ENCODE assay signal across 8 mouse cellular contexts in the genomic region with DNA sequence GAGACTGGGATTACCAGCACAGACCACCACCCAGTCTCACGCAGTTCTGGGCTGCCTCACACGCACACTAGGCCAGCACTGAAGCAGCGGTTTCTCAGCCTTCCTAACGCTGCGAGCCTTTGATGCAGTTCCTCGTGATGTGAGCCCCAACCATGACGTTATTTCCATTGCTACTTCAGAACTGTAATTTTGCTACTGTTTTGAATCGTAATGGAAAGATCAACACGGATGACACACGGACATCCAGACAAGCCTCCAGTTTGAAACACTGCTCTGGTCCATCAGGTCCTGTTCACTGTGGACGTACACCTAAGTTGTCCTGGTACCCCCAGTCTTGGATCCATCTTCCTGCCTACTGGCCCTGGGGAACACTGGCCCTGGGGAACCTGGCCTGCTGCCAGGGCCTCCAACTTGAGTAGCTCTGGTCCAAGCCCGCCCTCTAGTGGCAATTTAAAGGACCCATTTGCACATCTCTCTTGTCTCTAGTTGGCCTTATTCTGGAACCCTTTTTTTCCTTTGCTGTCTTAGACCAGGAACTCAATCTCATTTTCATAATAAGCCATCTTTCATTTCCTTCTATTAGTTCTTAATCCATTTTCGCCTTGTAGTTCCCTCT. TPM values are rescaled to one million over a fixed set of nuclear protein-coding genes. Genes with fewer than 3 reads are reported as not detected.
DNase-seq lines count a peak whose midpoint lies in the region; ATAC-seq and TF ChIP-seq lines count a peak whose summit lies in the region.

No protein-coding gene starts in this region.

- no peak overlapping the region for H3K9ac ChIP-seq in heart, adult 2 months (ENCODE audit: low read depth, low read length)
- no peak overlapping the region for H3K9ac ChIP-seq in heart, embryonic 12.5 days
- H3K9ac ChIP-seq in forebrain, embryonic 15.5 days (replicated peaks): no peak overlapping the region
- H3K9ac ChIP-seq in hindbrain, postnatal 0 days (replicated peaks; ENCODE audit: low read length): no peak overlapping the region
- H3K9ac ChIP-seq in midbrain, embryonic 12.5 days (replicated peaks): no peak overlapping the region

- ATAC-seq in heart, embryonic 12.5 days (ENCODE audit: insufficient number of reproducible peaks, low FRiP score): no peak
- ATAC-seq in cerebellum, adult (ENCODE audit: insufficient number of reproducible peaks, low FRiP score, low TSS enrichment): peak; percentile 58
- ATAC-seq in forebrain, embryonic 15.5 days (replicated peaks): 0 out of 2 replicates have a peak, but pooled peaks have one; percentile 26
- ATAC-seq in hindbrain, postnatal 0 days: peak; percentile 18; the same call in 1 of the 2 replicates
- 0 out of 2 replicates have a peak, but pooled peaks have one; percentile 16 for ATAC-seq in midbrain, embryonic 12.5 days (ENCODE audit: low FRiP score, low read depth)

- H3K4me3 ChIP-seq in heart, adult 2 months: no peak overlapping the region
- H3K4me3 ChIP-seq in heart, embryonic 12.5 days: no peak overlapping the region
- no peak overlapping the region for H3K4me3 ChIP-seq in forebrain, embryonic 15.5 days
- no peak overlapping the region for H3K4me3 ChIP-seq in hindbrain, postnatal 0 days (ENCODE audit: low read length)
- H3K4me3 ChIP-seq in midbrain, embryonic 12.5 days: no peak overlapping the region

- WGBS in heart, adult 2 months: 55% methylated on average over 13 of the region's 13 CpGs
- WGBS in heart, embryonic 12.5 days: 59% methylated on average over 13 of the region's 13 CpGs
- WGBS in forebrain, embryonic 15.5 days: 70% methylated on average over 13 of the region's 13 CpGs
- 69% methylated on average over 13 of the region's 13 CpGs for WGBS in hindbrain, postnatal 0 days
- WGBS in midbrain, embryonic 12.5 days: 72% methylated on average over 13 of the region's 13 CpGs

- no peak overlapping the region for H3K4me2 ChIP-seq in heart, embryonic 12.5 days
- no peak overlapping the region for H3K4me2 ChIP-seq in forebrain, embryonic 15.5 days (replicated peaks)
- no peak overlapping the region for H3K4me2 ChIP-seq in hindbrain, postnatal 0 days (ENCODE audit: low read depth, low read length)
- H3K4me2 ChIP-seq in midbrain, embryonic 12.5 days (replicated peaks): no peak overlapping the region

- peak; percentile 90 for TF ChIP-seq CTCF in heart, adult 2 months (IDR thresholded peaks at IDR 0.05)
- TF ChIP-seq CTCF in hindbrain, postnatal 0 days (IDR thresholded peaks at IDR 0.05; ENCODE audit: low read depth): peak; percentile 87

- no peaks in the 10 kb centered on the region for H3K9me3 ChIP-seq in heart, embryonic 12.5 days (replicated peaks)
- H3K9me3 ChIP-seq in forebrain, embryonic 15.5 days: no peaks in the 10 kb centered on the region
- no peaks in the 10 kb centered on the region for H3K9me3 ChIP-seq in hindbrain, postnatal 0 days (ENCODE audit: low read length)
- no peaks in the 10 kb centered on the region for H3K9me3 ChIP-seq in midbrain, embryonic 12.5 days

- TF ChIP-seq EP300 in heart, adult 2 months (IDR thresholded peaks at IDR 0.05; ENCODE audit: insufficient read depth, low read depth, low read length): 0 out of 2 replicates have a peak, but pooled peaks have one; percentile 48

- H3K27me3 ChIP-seq in heart, adult 2 months (ENCODE audit: control insufficient read depth, insufficient read depth, low read length): no peaks in the 10 kb centered on the region
- H3K27me3 ChIP-seq in heart, embryonic 12.5 days (replicated peaks): no peaks in the 10 kb centered on the region
- no peaks in the 10 kb centered on the region for H3K27me3 ChIP-seq in forebrain, embryonic 15.5 days
- no peaks in the 10 kb centered on the region for H3K27me3 ChIP-seq in hindbrain, postnatal 0 days (ENCODE audit: insufficient read depth, low read length)
- H3K27me3 ChIP-seq in midbrain, embryonic 12.5 days: no peaks in the 10 kb centered on the region

- H3K36me3 ChIP-seq in heart, adult 2 months (ENCODE audit: control insufficient read depth, insufficient read depth, low read length): no peaks in the 10 kb centered on the region
- H3K36me3 ChIP-seq in heart, embryonic 12.5 days: peaks cover 15% of the 10 kb centered on the region
- peaks cover 8% of the 10 kb centered on the region for H3K36me3 ChIP-seq in forebrain, embryonic 15.5 days
- H3K36me3 ChIP-seq in hindbrain, postnatal 0 days (ENCODE audit: insufficient read depth, low read length): 0 out of 2 replicates have a peak, but pooled peaks cover 6% of the 10 kb centered on the region
- H3K36me3 ChIP-seq in midbrain, embryonic 12.5 days: peaks cover 15% of the 10 kb centered on the region

- peak; percentile 64 to 71 for DNase-seq in heart, adult 2 months
- peak; percentile 91 for DNase-seq in hindbrain, postnatal 0 days (ENCODE audit: low spot score)
- peak; percentile 73 to 80 for DNase-seq in left cerebral cortex, adult 18-20 months (ENCODE audit: low spot score in 2 of 2)
- DNase-seq in spleen, postnatal 10 days (ENCODE audit: low spot score in 2 of 2): peak; percentile 44 to 80

- no peaks in the 10 kb centered on the region for H3K79me2 ChIP-seq in heart, adult 2 months (replicated peaks; ENCODE audit: control insufficient read depth, insufficient read depth, low read length)

- intact Hi-C loops in heart, adult 2 months (cut with DNase I): loop anchor here (10.0 kb wide), 2 partner anchors 93 to 533 kb away; a partner anchor contains a TSS

- no peak for TF ChIP-seq POLR2A in heart, adult 2 months (IDR thresholded peaks at IDR 0.05; ENCODE audit: insufficient read depth, low read depth, low read length)

- no peaks in the 10 kb centered on the region for H3K4me1 ChIP-seq in heart, adult 2 months (ENCODE audit: control insufficient read depth, insufficient read depth, low read length)
- H3K4me1 ChIP-seq in heart, embryonic 12.5 days (replicated peaks): no peaks in the 10 kb centered on the region
- no peaks in the 10 kb centered on the region for H3K4me1 ChIP-seq in forebrain, embryonic 15.5 days
- no peaks in the 10 kb centered on the region for H3K4me1 ChIP-seq in hindbrain, postnatal 0 days (ENCODE audit: insufficient read depth, low read length)
- no peaks in the 10 kb centered on the region for H3K4me1 ChIP-seq in midbrain, embryonic 12.5 days

- H3K27ac ChIP-seq in heart, adult 2 months: no peak overlapping the region
- H3K27ac ChIP-seq in heart, embryonic 12.5 days (ENCODE audit: poor library complexity, severe bottlenecking): no peak overlapping the region
- no peak overlapping the region for H3K27ac ChIP-seq in forebrain, embryonic 15.5 days (replicated peaks)
- no peak overlapping the region for H3K27ac ChIP-seq in hindbrain, postnatal 0 days
- no peak overlapping the region for H3K27ac ChIP-seq in midbrain, embryonic 12.5 days (replicated peaks)

RNA-seq across cellular contexts. Expression of a gene that starts 12.1 kb away (rescaled TPM):
- total RNA-seq in heart, adult 2 months (2021): 10 to 100 TPM in 1 of 2 experiments, 1 to 10 TPM in 1; 9.6 to 11.3 TPM
- 17.7 and 20.5 TPM in 2 replicates for polyA plus RNA-seq in heart, adult 2 months (2012; rRNA removed)
- polyA plus RNA-seq in heart, embryonic 12.5 days (2016; fragmentation: Nextera tagmentation; extraction: Ambion mirVana): 84.8 and 85.4 TPM in 2 replicates
- polyA plus RNA-seq in forebrain, embryonic 15.5 days (2015; fragmentation: Nextera tagmentation; extraction: Ambion mirVana): 97.2 and 108 TPM in 2 replicates
- total RNA-seq in hindbrain, postnatal 0 days (2014; rRNA removed): 20.1 and 26.2 TPM in 2 replicates
- 65.2 and 65.8 TPM in 2 replicates for polyA plus RNA-seq in hindbrain, postnatal 0 days (2015; fragmentation: Nextera tagmentation; extraction: Ambion mirVana)
- 10 to 100 TPM in 1 of 2 experiments, 1 to 10 TPM in 1; 7.7 to 13.1 TPM for total RNA-seq in left cerebral cortex, adult 18-20 months (2021)
- 126 and 129 TPM in 2 replicates for polyA plus RNA-seq in midbrain, embryonic 12.5 days (2016; fragmentation: Nextera tagmentation; extraction: Ambion mirVana)

RNA-seq across cellular contexts. Expression of a gene that starts 36.9 kb away (rescaled TPM):
- total RNA-seq in heart, adult 2 months (2021): not detected
- polyA plus RNA-seq in heart, adult 2 months (2012; rRNA removed): not detected in 2 replicates
- 0.21 and 0.26 TPM in 2 replicates for polyA plus RNA-seq in heart, embryonic 12.5 days (2016; fragmentation: Nextera tagmentation; extraction: Ambion mirVana)
- 0.37 and 0.51 TPM in 2 replicates for polyA plus RNA-seq in forebrain, embryonic 15.5 days (2015; fragmentation: Nextera tagmentation; extraction: Ambion mirVana)
- not detected in 2 replicates for total RNA-seq in hindbrain, postnatal 0 days (2014; rRNA removed)
- 0.41 and 0.53 TPM in 2 replicates for polyA plus RNA-seq in hindbrain, postnatal 0 days (2015; fragmentation: Nextera tagmentation; extraction: Ambion mirVana)
- total RNA-seq in left cerebral cortex, adult 18-20 months (2021): not detected
- polyA plus RNA-seq in midbrain, embryonic 12.5 days (2016; fragmentation: Nextera tagmentation; extraction: Ambion mirVana): 0.38 and 0.68 TPM in 2 replicates

RNA-seq across cellular contexts. Expression of a gene that starts 37.5 kb away (rescaled TPM):
- not detected for total RNA-seq in heart, adult 2 months (2021)
- 0.06 and 0.12 TPM in 2 replicates for polyA plus RNA-seq in heart, adult 2 months (2012; rRNA removed)
- 0.22 and 0.51 TPM in 2 replicates for polyA plus RNA-seq in heart, embryonic 12.5 days (2016; fragmentation: Nextera tagmentation; extraction: Ambion mirVana)
- polyA plus RNA-seq in forebrain, embryonic 15.5 days (2015; fragmentation: Nextera tagmentation; extraction: Ambion mirVana): 0.10 TPM in 1 of 2 replicates, not detected in the other
- 0.16 TPM in 1 of 2 replicates, not detected in the other for total RNA-seq in hindbrain, postnatal 0 days (2014; rRNA removed)
- 0.15 TPM in 1 of 2 replicates, not detected in the other for polyA plus RNA-seq in hindbrain, postnatal 0 days (2015; fragmentation: Nextera tagmentation; extraction: Ambion mirVana)
- total RNA-seq in left cerebral cortex, adult 18-20 months (2021): under 1 TPM; 0.40 to 0.67 TPM
- 0.12 TPM in 1 of 2 replicates, not detected in the other for polyA plus RNA-seq in midbrain, embryonic 12.5 days (2016; fragmentation: Nextera tagmentation; extraction: Ambion mirVana)
